Mouse (Mus musculus) neural tube, embryonic 12.5 days (tissue): ENCODE data around the gene Uqcr10. TPM values are rescaled to one million over a fixed set of nuclear protein-coding genes. Genes with fewer than 3 reads are reported as not detected.

Experiments used
- ATAC-seq: fragments of 200-750 bp; cut with Nextera tagmentation; 2 replicates; pipeline ENCODE4 v1.8.0; 2017; ENCODE audit warnings: low read depth, mild to moderate bottlenecking, moderate TSS enrichment, moderate library complexity; ENCODE audit not compliant: low FRiP score
- H3K27ac ChIP-seq: fragments of 300-500 bp; sonication (generic); 2 replicates; pipeline ENCODE4 v1.5.1; 2016
- H3K27me3 ChIP-seq: fragments of 300-500 bp; sonication (generic); replicated peaks from 2 replicates; pipeline ENCODE4 v1.6.1; 2016; ENCODE audit warnings: mild to moderate bottlenecking
- H3K36me3 ChIP-seq: fragments of 300-500 bp; sonication (generic); 2 replicates; pipeline ENCODE4 v1.6.1; 2016; ENCODE audit warnings: mild to moderate bottlenecking
- H3K4me1 ChIP-seq: fragments of 300-500 bp; sonication (generic); 2 replicates; pipeline ENCODE4 v1.6.1; 2016
- H3K4me2 ChIP-seq: fragments of 300-500 bp; sonication (generic); replicated peaks from 2 replicates; pipeline ENCODE4 v1.6.1; 2016; ENCODE audit warnings: mild to moderate bottlenecking
- H3K4me3 ChIP-seq: fragments of 300-500 bp; sonication (generic); 2 replicates; pipeline ENCODE4 v1.5.1; 2016
- H3K9ac ChIP-seq: fragments of 300-500 bp; sonication (generic); 2 replicates; pipeline ENCODE4 v1.6.1; 2016; ENCODE audit warnings: mild to moderate bottlenecking
- H3K9me3 ChIP-seq: fragments of 300-500 bp; sonication (generic); 2 replicates; pipeline ENCODE4 v1.6.1; 2016; ENCODE audit warnings: mild to moderate bottlenecking
- WGBS: fragments of 180-500 bp; shearing (Covaris S2); methylation state at CpG from one replicate; pipeline ENCODE4 v1.1.7; 2016; 5-methylcytosine and 5-hydroxymethylcytosine counted together
- polyA plus RNA-seq: library from polyadenylated mRNA; unstranded; fragments of >200 nt; fragmentation: Nextera tagmentation; extraction: Ambion mirVana; gene quantifications from 2 replicates; pipeline ENCODE4 v1.2.1, GENCODE M21; 2016

The Uqcr10 gene
- polyA plus RNA-seq, 1 experiment from 2014 or later: 518 TPM

GRCm38 (mm10) chr11:4731781-4732180 lies 27.6 kb upstream of the Uqcr10 start:
- ATAC-seq: no peak
- peaks cover 14% of the 10 kb centered on the region for H3K4me1 ChIP-seq
- 64% methylated on average over 7 of the region's 7 CpGs for WGBS
- H3K27ac ChIP-seq: no peak overlapping the region
- H3K9ac ChIP-seq: no peak overlapping the region
- H3K9me3 ChIP-seq: no peaks in the 10 kb centered on the region
- H3K4me2 ChIP-seq: no peak overlapping the region
- peaks cover under 1% of the 10 kb centered on the region for H3K36me3 ChIP-seq
- H3K27me3 ChIP-seq: no peaks in the 10 kb centered on the region
- no peak overlapping the region for H3K4me3 ChIP-seq

- Histone ChIP-seq H3K27me3 (no peaks in the 10 kb centered on the region), H3K4me3 (no peak overlapping the region), H3K27ac (no peak overlapping the region), H3K9ac (no peak overlapping the region), H3K4me1 (peaks cover 14% of the 10 kb centered on the region), H3K4me2 (no peak overlapping the region), H3K9me3 (no peaks in the 10 kb centered on the region), H3K36me3 (peaks cover 8% of the 10 kb centered on the region)
- no peak for ATAC-seq
- whole genome bisulfite sequencing: 81% methylated on average over 5 of the region's 5 CpGs
These were observed 26.8 kb upstream of the Uqcr10 start for GRCm38 (mm10) chr11:4730913-4731312.

- no peak overlapping the region for H3K4me2 ChIP-seq
- H3K27me3 ChIP-seq: no peaks in the 10 kb centered on the region
- ATAC-seq: no peak
- H3K9ac ChIP-seq: no peak overlapping the region
- H3K4me1 ChIP-seq: peaks cover 8% of the 10 kb centered on the region
- 81% methylated on average over 6 of the region's 6 CpGs for WGBS
- no peaks in the 10 kb centered on the region for H3K9me3 ChIP-seq
- H3K27ac ChIP-seq: no peak overlapping the region
- H3K36me3 ChIP-seq: peaks cover 15% of the 10 kb centered on the region
- H3K4me3 ChIP-seq: no peak overlapping the region
These were observed 26.0 kb upstream of the Uqcr10 start for GRCm38 (mm10) chr11:4730096-4730495.

- Histone ChIP-seq H3K27ac (no peak overlapping the region), H3K4me1 (peaks cover 6% of the 10 kb centered on the region; the same call in 1 of the 2 replicates), H3K9me3 (no peaks in the 10 kb centered on the region), H3K27me3 (no peaks in the 10 kb centered on the region), H3K4me3 (no peak overlapping the region), H3K36me3 (peaks cover 20% of the 10 kb centered on the region), H3K9ac (no peak overlapping the region), H3K4me2 (no peak overlapping the region)
- 66% methylated on average over 12 of the region's 12 CpGs for WGBS
- ATAC-seq: no peak
These were observed 25.5 kb upstream of the Uqcr10 start for GRCm38 (mm10) chr11:4729603-4730002.

- 69% methylated on average over 8 of the region's 8 CpGs for WGBS
- Histone ChIP-seq H3K9me3 (no peaks in the 10 kb centered on the region), H3K9ac (no peak overlapping the region), H3K27me3 (no peaks in the 10 kb centered on the region), H3K4me3 (no peak overlapping the region), H3K36me3 (peaks cover 36% of the 10 kb centered on the region), H3K4me2 (no peak overlapping the region), H3K4me1 (peaks cover 11% of the 10 kb centered on the region), H3K27ac (no peak overlapping the region)
- ATAC-seq: no peak
These were observed 17.6 kb upstream of the Uqcr10 start for GRCm38 (mm10) chr11:4721728-4722127.

GRCm38 (mm10) chr11:4720900-4721580 lies 16.9 kb upstream of the Uqcr10 start:
- Histone ChIP-seq H3K27me3 (no peaks in the 10 kb centered on the region), H3K36me3 (peaks cover 29% of the 10 kb centered on the region), H3K9ac (no peak overlapping the region), H3K4me2 (no peak overlapping the region), H3K4me1 (peaks cover 11% of the 10 kb centered on the region), H3K9me3 (no peaks in the 10 kb centered on the region), H3K27ac (no peak overlapping the region), H3K4me3 (no peak overlapping the region)
- ATAC-seq: no peak
- WGBS: 40% methylated on average over 7 of the region's 7 CpGs

GRCm38 (mm10) chr11:4720393-4720792 lies 16.3 kb upstream of the Uqcr10 start:
- WGBS: 60% methylated on average over 11 of the region's 11 CpGs

GRCm38 (mm10) chr11:4719961-4720360 lies 15.8 kb upstream of the Uqcr10 start:
- H3K9me3 ChIP-seq: no peaks in the 10 kb centered on the region
- H3K4me1 ChIP-seq: peaks cover 11% of the 10 kb centered on the region
- no peak overlapping the region for H3K9ac ChIP-seq
- ATAC-seq: no peak
- no peak overlapping the region for H3K4me2 ChIP-seq
- H3K27ac ChIP-seq: no peak overlapping the region
- H3K27me3 ChIP-seq: no peaks in the 10 kb centered on the region
- H3K36me3 ChIP-seq: peaks cover 20% of the 10 kb centered on the region
- H3K4me3 ChIP-seq: no peak overlapping the region
- WGBS: 91% methylated on average over 9 of the region's 9 CpGs

More at GRCm38 (mm10) chr11:4720393-4720792, 16.3 kb upstream of the Uqcr10 start:
- H3K36me3 ChIP-seq: peaks cover 24% of the 10 kb centered on the region
- no peaks in the 10 kb centered on the region for H3K9me3 ChIP-seq
- H3K4me3 ChIP-seq: no peak overlapping the region
- H3K9ac ChIP-seq: no peak overlapping the region
- no peak overlapping the region for H3K27ac ChIP-seq
- peaks cover 11% of the 10 kb centered on the region for H3K4me1 ChIP-seq
- H3K4me2 ChIP-seq: no peak overlapping the region
- no peak for ATAC-seq
- H3K27me3 ChIP-seq: no peaks in the 10 kb centered on the region

- peaks cover 10% of the 10 kb centered on the region for H3K36me3 ChIP-seq
- no peaks in the 10 kb centered on the region for H3K9me3 ChIP-seq
- WGBS: 87% methylated on average over 5 of the region's 5 CpGs
- H3K27ac ChIP-seq: no peak overlapping the region
- H3K4me2 ChIP-seq: no peak overlapping the region
- peaks cover 11% of the 10 kb centered on the region for H3K4me1 ChIP-seq
- no peak for ATAC-seq
- H3K9ac ChIP-seq: no peak overlapping the region
- H3K27me3 ChIP-seq: no peaks in the 10 kb centered on the region
- no peak overlapping the region for H3K4me3 ChIP-seq
These were observed 14.4 kb upstream of the Uqcr10 start for GRCm38 (mm10) chr11:4718548-4718947.

- no peak overlapping the region for H3K9ac ChIP-seq
- WGBS: 90% methylated on average over 5 of the region's 5 CpGs
- no peaks in the 10 kb centered on the region for H3K36me3 ChIP-seq
- H3K4me2 ChIP-seq: no peak overlapping the region
- no peaks in the 10 kb centered on the region for H3K9me3 ChIP-seq
- peaks cover 11% of the 10 kb centered on the region for H3K4me1 ChIP-seq
- no peaks in the 10 kb centered on the region for H3K27me3 ChIP-seq
- H3K4me3 ChIP-seq: no peak overlapping the region
- ATAC-seq: no peak
- H3K27ac ChIP-seq: no peak overlapping the region
These were observed 12.5 kb upstream of the Uqcr10 start for GRCm38 (mm10) chr11:4716530-4717236.

- H3K9me3 ChIP-seq: no peaks in the 10 kb centered on the region
- H3K36me3 ChIP-seq: no peaks in the 10 kb centered on the region
- H3K27me3 ChIP-seq: no peaks in the 10 kb centered on the region
- H3K4me1 ChIP-seq: peaks cover 4% of the 10 kb centered on the region; the same call in 1 of the 2 replicates
- H3K9ac ChIP-seq: no peak overlapping the region
- H3K27ac ChIP-seq: no peak overlapping the region
- no peak for ATAC-seq
- WGBS: 79% methylated on average over 4 of the region's 4 CpGs
- H3K4me3 ChIP-seq: no peak overlapping the region
- H3K4me2 ChIP-seq: no peak overlapping the region
These were observed 11.5 kb upstream of the Uqcr10 start for GRCm38 (mm10) chr11:4715596-4715995.

- WGBS: 89% methylated on average over 4 of the region's 4 CpGs
- Histone ChIP-seq H3K9me3 (no peaks in the 10 kb centered on the region), H3K4me1 (no peaks in the 10 kb centered on the region), H3K27me3 (no peaks in the 10 kb centered on the region), H3K9ac (no peak overlapping the region), H3K27ac (no peak overlapping the region), H3K36me3 (no peaks in the 10 kb centered on the region), H3K4me3 (no peak overlapping the region), H3K4me2 (no peak overlapping the region)
- no peak for ATAC-seq
These were observed 10.6 kb upstream of the Uqcr10 start for GRCm38 (mm10) chr11:4714727-4715126.

GRCm38 (mm10) chr11:4712822-4713221 lies 8.7 kb upstream of the Uqcr10 start:
- ATAC-seq: no peak
- Histone ChIP-seq H3K9ac (no peak overlapping the region), H3K27me3 (no peaks in the 10 kb centered on the region), H3K27ac (no peak overlapping the region), H3K36me3 (no peaks in the 10 kb centered on the region), H3K4me1 (no peaks in the 10 kb centered on the region), H3K4me3 (no peak overlapping the region), H3K4me2 (no peak overlapping the region), H3K9me3 (no peaks in the 10 kb centered on the region)
